In genomic region chr5:150260054-150260386, GRCm38 (mm10) we compare ENCODE assay signal across 8 mouse cellular contexts.
A peak's percentile ranks its signal among the peaks of the same experiment; 100 is the strongest.
DNase-seq lines count a peak whose midpoint lies in the region; ATAC-seq and TF ChIP-seq lines count a peak whose summit lies in the region.

No protein-coding gene starts in this region.

- no peak for ATAC-seq in heart, embryonic 11.5 days (replicated peaks; ENCODE audit: insufficient number of reproducible peaks, low FRiP score, low TSS enrichment)
- peak; percentile 50; the same call in 1 of the 2 replicates for ATAC-seq in hindbrain, embryonic 12.5 days (ENCODE audit: low FRiP score)
- no peak for ATAC-seq in liver, postnatal 0 days

- no peaks in the 10 kb centered on the region for H3K36me3 ChIP-seq in heart, embryonic 11.5 days (ENCODE audit: control insufficient read depth, insufficient read depth, low read length)
- H3K36me3 ChIP-seq in E14TG2a.4 (ENCODE audit: insufficient read depth, low read length), result no peaks in the 10 kb centered on the region
- no peaks in the 10 kb centered on the region for H3K36me3 ChIP-seq in hindbrain, embryonic 12.5 days
- H3K36me3 ChIP-seq in liver, postnatal 0 days (replicated peaks; ENCODE audit: insufficient read depth, low read length), result no peaks in the 10 kb centered on the region

- H3K9ac ChIP-seq in heart, embryonic 11.5 days (ENCODE audit: low read depth, low read length), result peak overlapping the region; percentile 68
- H3K9ac ChIP-seq in hindbrain, embryonic 12.5 days, result peak overlapping the region; percentile 67
- H3K9ac ChIP-seq in liver, postnatal 0 days (replicated peaks), result 0 out of 2 replicates have a peak overlapping the region, but pooled peaks have one; percentile 50

- no peak for TF ChIP-seq EP300 in liver, postnatal 0 days (IDR thresholded peaks at IDR 0.05; ENCODE audit: low read depth)

- peak overlapping the region; percentile 55 for H3K27ac ChIP-seq in heart, embryonic 11.5 days (ENCODE audit: low read depth, low read length)
- H3K27ac ChIP-seq in hindbrain, embryonic 12.5 days, result peak overlapping the region; percentile 91
- H3K27ac ChIP-seq in liver, postnatal 0 days (ENCODE audit: low read depth), result no peak overlapping the region

- H3K4me3 ChIP-seq in heart, embryonic 11.5 days (ENCODE audit: low read depth, low read length), result peak overlapping the region; percentile 60
- peak overlapping the region; percentile 68 for H3K4me3 ChIP-seq in E14TG2a.4 (replicated peaks; ENCODE audit: low read length)
- H3K4me3 ChIP-seq in hindbrain, embryonic 12.5 days, result peak overlapping the region; percentile 46
- H3K4me3 ChIP-seq in liver, postnatal 0 days (ENCODE audit: low read depth, low read length), result peak overlapping the region; percentile 35

- 29% methylated on average over 9 of the region's 9 CpGs for WGBS in heart, embryonic 11.5 days (ENCODE audit: insufficient replicate concordance)
- WGBS in hindbrain, embryonic 12.5 days, result 36% methylated on average over 9 of the region's 9 CpGs
- 41% methylated on average over 9 of the region's 9 CpGs for WGBS in liver, postnatal 0 days (ENCODE audit: insufficient replicate concordance)

- H3K9me3 ChIP-seq in heart, embryonic 11.5 days (replicated peaks; ENCODE audit: control insufficient read depth, low read length), result no peaks in the 10 kb centered on the region
- no peaks in the 10 kb centered on the region for H3K9me3 ChIP-seq in E14TG2a.4 (ENCODE audit: low read length)
- no peaks in the 10 kb centered on the region for H3K9me3 ChIP-seq in hindbrain, embryonic 12.5 days (replicated peaks)
- no peaks in the 10 kb centered on the region for H3K9me3 ChIP-seq in liver, postnatal 0 days (ENCODE audit: low read length)

- no peaks in the 10 kb centered on the region for H3K27me3 ChIP-seq in heart, embryonic 11.5 days (ENCODE audit: control insufficient read depth, insufficient read depth, low read length)
- no peaks in the 10 kb centered on the region for H3K27me3 ChIP-seq in E14TG2a.4 (ENCODE audit: insufficient read depth, low read length)
- H3K27me3 ChIP-seq in hindbrain, embryonic 12.5 days, result no peaks in the 10 kb centered on the region
- H3K27me3 ChIP-seq in liver, postnatal 0 days (ENCODE audit: insufficient read depth, low read length), result no peaks in the 10 kb centered on the region

- no peak for DNase-seq in heart, adult 8-10 months (ENCODE audit: low spot score)
- DNase-seq in liver, postnatal 0 days, result no peak
- DNase-seq in layer of hippocampus, postnatal 14 days (ENCODE audit: low spot score in 2 of 2), result no peak
- no peak for DNase-seq in cerebellum, adult 11 months
- no peak for DNase-seq in frontal cortex, postnatal 25 days (ENCODE audit: low spot score in 2 of 2)

- H3K4me2 ChIP-seq in heart, embryonic 11.5 days, result peak overlapping the region; percentile 88
- H3K4me2 ChIP-seq in hindbrain, embryonic 12.5 days (replicated peaks), result peak overlapping the region; percentile 77
- peak overlapping the region; percentile 79 for H3K4me2 ChIP-seq in liver, postnatal 0 days (ENCODE audit: low read depth, low read length)

- H3K4me1 ChIP-seq in heart, embryonic 11.5 days (ENCODE audit: control insufficient read depth, insufficient read depth, low read length), result peaks cover 24% of the 10 kb centered on the region
- peaks cover 56% of the 10 kb centered on the region for H3K4me1 ChIP-seq in E14TG2a.4 (replicated peaks; ENCODE audit: low read depth, low read length)
- H3K4me1 ChIP-seq in hindbrain, embryonic 12.5 days, result peaks cover 24% of the 10 kb centered on the region
- H3K4me1 ChIP-seq in liver, postnatal 0 days (ENCODE audit: insufficient read depth), result peaks cover 19% of the 10 kb centered on the region

- TF ChIP-seq CTCF in E14TG2a.4 (conservative IDR thresholded peaks at IDR 0.05; ENCODE audit: low read length), result no peak
- TF ChIP-seq CTCF in liver, postnatal 0 days (IDR thresholded peaks at IDR 0.05; ENCODE audit: low read depth), result no peak
